Mouse (Mus musculus) limb, embryonic 11.5 days (tissue): ENCODE measurements around the gene Crtc3. TPM values are rescaled to one million over a fixed set of nuclear protein-coding genes. Genes with fewer than 3 reads are reported as not detected.

ENCODE experiments used
- ATAC-seq: fragments of 200-750 bp; cut with Nextera tagmentation; 2 replicates; pipeline ENCODE4 v1.8.0; 2017; ENCODE audit warnings: low read depth; ENCODE audit not compliant: insufficient number of reproducible peaks, low FRiP score, low TSS enrichment
- DNase-seq: peaks from one replicate; pipeline ENCODE4 v3.0.0-alpha.2; 2015; ENCODE audit warnings: low spot score
- H3K27ac ChIP-seq: fragments of 300-500 bp; sonication (generic); replicated peaks from 2 replicates; pipeline ENCODE4 v1.5.1; 2014; ENCODE audit warnings: low read depth, mild to moderate bottlenecking, low read length
- H3K27me3 ChIP-seq: fragments of 300-500 bp; sonication (generic); 2 replicates; pipeline ENCODE4 v1.6.1; 2014; ENCODE audit warnings: mild to moderate bottlenecking, low read length, mixed read lengths; ENCODE audit not compliant: control insufficient read depth, insufficient read depth
- H3K36me3 ChIP-seq: fragments of 300-500 bp; sonication (generic); 2 replicates; pipeline ENCODE4 v1.6.1; 2014; ENCODE audit warnings: mild to moderate bottlenecking, low read length, moderate library complexity, mixed read lengths; ENCODE audit not compliant: control insufficient read depth, insufficient read depth
- H3K4me1 ChIP-seq: fragments of 300-500 bp; sonication (generic); 2 replicates; pipeline ENCODE4 v1.6.1; 2014; ENCODE audit warnings: low read length, mixed read lengths; ENCODE audit not compliant: control insufficient read depth, insufficient read depth
- H3K4me2 ChIP-seq: fragments of 300-500 bp; sonication (generic); 2 replicates; pipeline ENCODE4 v1.6.1; 2014; ENCODE audit warnings: low read depth, mild to moderate bottlenecking, moderate library complexity; ENCODE audit not compliant: severe bottlenecking
- H3K4me3 ChIP-seq: fragments of 300-500 bp; sonication (generic); 2 replicates; pipeline ENCODE4 v1.5.1; 2014; ENCODE audit warnings: low read depth, low read length
- H3K9ac ChIP-seq: fragments of 300-500 bp; sonication (generic); 2 replicates; pipeline ENCODE4 v1.6.1; 2014; ENCODE audit warnings: mild to moderate bottlenecking, low read length
- H3K9me3 ChIP-seq: fragments of 300-500 bp; sonication (generic); 2 replicates; pipeline ENCODE4 v1.6.1; 2016; ENCODE audit warnings: low read length; ENCODE audit not compliant: control insufficient read depth
- WGBS: fragments of 180-500 bp; shearing (Covaris S2); extraction: QIAGEN DNeasy Blood & Tissue Kit; methylation state at CpG from one replicate; pipeline ENCODE4 v1.1.7; 2014; 5-methylcytosine and 5-hydroxymethylcytosine counted together
- polyA plus RNA-seq: library from polyadenylated mRNA; unstranded; fragments of >200 nt; fragmentation: Nextera tagmentation; extraction: Ambion mirVana; gene quantifications from 2 replicates; pipeline ENCODE4 v1.2.1, GENCODE M21; 2014

The Crtc3 gene
- polyA plus RNA-seq, 1 experiment from 2014 or later: 14.8 TPM

DNA sequence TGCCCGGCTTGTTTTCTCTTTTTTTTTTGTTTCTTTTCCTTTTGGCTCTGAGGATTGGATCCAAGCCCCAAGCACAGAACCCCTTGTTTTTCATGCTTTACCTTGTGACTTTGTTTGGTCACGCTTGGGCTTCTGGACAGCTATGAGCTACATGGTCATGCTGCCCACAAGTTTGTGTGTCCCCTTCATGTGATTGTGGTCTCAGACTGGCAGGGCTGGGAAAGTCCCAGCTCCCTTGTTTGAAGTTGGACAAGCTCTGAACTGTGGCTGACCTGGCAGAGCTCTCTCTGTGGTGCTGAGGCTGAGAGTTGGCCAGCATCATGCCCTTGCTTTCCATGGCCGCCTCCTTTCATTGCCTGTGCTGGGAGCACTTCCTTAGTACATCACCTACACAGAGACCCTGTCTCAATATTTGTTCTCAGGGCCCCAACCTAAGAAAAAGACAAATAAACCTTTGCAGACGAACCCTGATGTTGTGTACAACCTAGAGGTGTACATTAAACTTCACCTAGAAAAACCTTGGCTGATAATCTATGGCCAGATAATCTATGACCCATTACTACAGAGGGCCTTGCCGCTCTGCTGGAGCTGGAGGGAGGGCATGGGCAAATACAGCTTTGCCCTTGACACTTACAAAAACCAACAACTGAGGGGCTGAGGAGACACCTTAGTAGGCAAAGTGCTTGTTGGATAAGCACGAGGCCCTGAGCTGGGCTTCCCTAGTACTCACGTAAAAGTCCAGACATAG lies 140.0 kb downstream of the Crtc3 start:
- Histone ChIP-seq H3K4me1 (no peaks in the 10 kb centered on the region), H3K9ac (no peak overlapping the region), H3K4me2 (no peak overlapping the region), H3K9me3 (no peaks in the 10 kb centered on the region), H3K36me3 (no peaks in the 10 kb centered on the region), H3K27me3 (no peaks in the 10 kb centered on the region), H3K4me3 (no peak overlapping the region), H3K27ac (no peak overlapping the region)
- ATAC-seq: no peak
- no peak for DNase-seq
- 85% methylated on average over 7 of the region's 7 CpGs for WGBS

GRCm38 (mm10) chr7:80542139-80542831 lies 146.4 kb downstream of the Crtc3 start:
- no peaks in the 10 kb centered on the region for H3K9me3 ChIP-seq
- H3K36me3 ChIP-seq: no peaks in the 10 kb centered on the region
- H3K4me1 ChIP-seq: no peaks in the 10 kb centered on the region
- no peak overlapping the region for H3K4me2 ChIP-seq
- no peak overlapping the region for H3K9ac ChIP-seq
- 88% methylated on average over 7 of the region's 7 CpGs for WGBS
- no peak for ATAC-seq
- H3K4me3 ChIP-seq: no peak overlapping the region
- no peak overlapping the region for H3K27ac ChIP-seq
- no peaks in the 10 kb centered on the region for H3K27me3 ChIP-seq
- no peak for DNase-seq

DNA sequence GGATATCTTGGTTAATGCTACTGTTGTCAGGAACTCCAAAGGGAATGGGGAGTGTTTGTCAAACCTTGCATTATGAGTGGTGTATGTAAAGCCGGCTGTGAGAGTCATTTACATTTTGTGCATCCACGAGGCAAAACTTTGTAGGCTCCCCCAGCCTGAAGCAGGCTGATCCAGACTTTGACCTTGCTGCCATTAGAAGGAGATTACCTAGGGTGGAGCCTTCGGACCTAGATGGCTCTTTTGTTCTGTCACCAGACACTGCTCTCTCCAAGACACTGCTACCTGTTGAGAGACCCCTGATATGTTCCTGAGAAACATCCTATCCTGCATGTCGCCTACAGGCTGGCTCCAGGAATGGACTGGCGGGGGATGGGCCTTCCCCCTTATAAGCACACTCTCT lies 149.1 kb downstream of the Crtc3 start:
- H3K4me2 ChIP-seq: no peak overlapping the region
- ATAC-seq (no peak), DNase-seq (no peak)
- no peaks in the 10 kb centered on the region for H3K36me3 ChIP-seq
- no peaks in the 10 kb centered on the region for H3K27me3 ChIP-seq
- H3K27ac ChIP-seq: no peak overlapping the region
- no peak overlapping the region for H3K9ac ChIP-seq
- 70% methylated on average over 5 of the region's 5 CpGs for WGBS
- H3K4me1 ChIP-seq: no peaks in the 10 kb centered on the region
- no peaks in the 10 kb centered on the region for H3K9me3 ChIP-seq
- no peak overlapping the region for H3K4me3 ChIP-seq

Other genes starting within 250 kb of the Crtc3 start
- gene Blm, start 153.8 kb downstream of the Crtc3 start, polyA plus RNA-seq: 51.8 and 59.0 TPM in 2 replicates
- 25.9 and 30.3 TPM in 2 replicates for gene Iqgap1, start 137.1 kb upstream of the Crtc3 start, polyA plus RNA-seq
- gene Zscan2, start 172.0 kb upstream of the Crtc3 start, polyA plus RNA-seq: 5.4 and 5.5 TPM in 2 replicates
- 36.1 and 41.3 TPM in 2 replicates for gene Wdr73, start 212.4 kb upstream of the Crtc3 start, polyA plus RNA-seq
- gene Nmb, start 216.2 kb upstream of the Crtc3 start, polyA plus RNA-seq: 8.1 TPM in 2 replicates